Mouse (Mus musculus) heart, embryonic 16.5 days (tissue): ENCODE measurements at regions not wholly inside any gene's neighbourhood (a gene's known extent, or its start where the extent isn't known, plus 50 kb on each side); places are given as distances from the start of the nearest gene placed in this dataset.
A peak's percentile ranks its signal among the peaks of the same experiment; 100 is the strongest.

ENCODE experiments used
- ATAC-seq: fragments of 200-750 bp; cut with Nextera tagmentation; replicated peaks from 2 replicates; pipeline ENCODE4 v1.8.0; 2017; ENCODE audit warnings: moderate number of reproducible peaks; ENCODE audit not compliant: insufficient read depth, low FRiP score; ENCODE audit errors: extremely low read depth
- H3K27ac ChIP-seq: fragments of 300-500 bp; sonication (generic); 2 replicates; pipeline ENCODE4 v1.5.1; 2014; ENCODE audit warnings: mild to moderate bottlenecking, low read length, control low read depth, moderate library complexity
- H3K27me3 ChIP-seq: fragments of 300-500 bp; sonication (generic); 2 replicates; pipeline ENCODE4 v1.6.1; 2014; ENCODE audit warnings: low read length, mixed read lengths; ENCODE audit not compliant: control insufficient read depth, insufficient read depth
- H3K36me3 ChIP-seq: fragments of 300-500 bp; sonication (generic); 2 replicates; pipeline ENCODE4 v1.6.1; 2014; ENCODE audit not compliant: control insufficient read depth, insufficient read depth
- H3K4me1 ChIP-seq: fragments of 300-500 bp; sonication (generic); 2 replicates; pipeline ENCODE4 v1.6.1; 2014; ENCODE audit warnings: low read length, mixed read lengths; ENCODE audit not compliant: control insufficient read depth, insufficient read depth
- H3K4me2 ChIP-seq: fragments of 300-500 bp; sonication (generic); 2 replicates; pipeline ENCODE4 v1.6.1; 2014; ENCODE audit warnings: low read depth, mild to moderate bottlenecking, control low read depth, low read length
- H3K4me3 ChIP-seq: fragments of 300-500 bp; sonication (generic); 2 replicates; pipeline ENCODE4 v1.5.1; 2014; ENCODE audit warnings: mild to moderate bottlenecking, control low read depth, low read length
- H3K9ac ChIP-seq: fragments of 300-500 bp; sonication (generic); 2 replicates; pipeline ENCODE4 v1.6.1; 2014; ENCODE audit warnings: low read length, control low read depth
- H3K9me3 ChIP-seq: fragments of 300-500 bp; sonication (generic); replicated peaks from 2 replicates; pipeline ENCODE4 v1.6.1; 2016; ENCODE audit warnings: low read length; ENCODE audit not compliant: control insufficient read depth
- WGBS: fragments of 180-500 bp; shearing (Covaris S2); extraction: QIAGEN DNeasy Blood & Tissue Kit; methylation state at CpG from one replicate; pipeline ENCODE4 v1.1.7; 2014; 5-methylcytosine and 5-hydroxymethylcytosine counted together

DNA sequence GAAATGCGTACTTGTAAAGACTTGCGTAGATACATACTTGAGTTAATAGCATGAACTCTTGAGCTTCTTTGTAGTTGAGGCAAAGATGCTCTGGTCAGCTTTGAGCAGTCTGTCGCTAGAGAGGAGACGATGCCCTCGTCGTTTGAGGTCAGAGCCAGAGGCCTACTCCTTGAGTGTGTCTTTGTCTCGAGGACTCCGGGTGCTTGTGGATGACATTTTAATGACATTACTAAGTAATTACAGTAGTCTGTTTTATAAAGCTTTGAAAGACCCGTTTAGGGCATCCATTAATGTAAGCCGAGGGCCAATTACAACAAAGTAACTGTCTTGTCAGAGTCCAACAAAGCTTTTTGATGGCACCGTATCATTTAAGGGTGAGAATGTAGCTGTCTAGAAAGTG is 78.2 kb upstream of the Dkk2 start:
- Histone ChIP-seq H3K27ac (no peak overlapping the region), H3K27me3 (no peaks in the 10 kb centered on the region), H3K9me3 (no peaks in the 10 kb centered on the region), H3K4me2 (no peak overlapping the region), H3K4me3 (no peak overlapping the region), H3K4me1 (no peaks in the 10 kb centered on the region), H3K36me3 (no peaks in the 10 kb centered on the region), H3K9ac (no peak overlapping the region)
- ATAC-seq: no peak
- WGBS: 79% methylated on average over 11 of the region's 11 CpGs

DNA sequence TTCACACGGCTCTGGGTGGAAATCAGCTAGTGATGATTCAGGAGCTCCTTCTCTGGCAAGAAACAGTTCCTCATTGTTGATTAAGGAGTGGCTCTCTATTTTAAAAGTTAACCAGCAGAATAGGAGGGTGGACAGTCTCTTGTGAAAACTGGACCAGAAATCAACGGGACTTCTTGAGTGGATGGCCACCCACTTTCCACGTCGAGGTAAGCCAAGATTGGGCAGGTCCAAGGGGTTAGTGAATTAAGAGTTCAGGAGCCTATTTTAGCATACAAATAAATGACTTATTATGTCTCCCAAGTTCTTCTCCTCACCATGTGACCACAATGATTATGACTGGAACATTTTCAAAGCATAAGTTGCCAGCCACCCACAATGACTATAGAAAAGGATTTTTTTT is 77.7 kb upstream of the Dkk2 start:
- WGBS: 73% methylated on average over 4 of the region's 4 CpGs
- H3K9me3 ChIP-seq: no peaks in the 10 kb centered on the region

DNA sequence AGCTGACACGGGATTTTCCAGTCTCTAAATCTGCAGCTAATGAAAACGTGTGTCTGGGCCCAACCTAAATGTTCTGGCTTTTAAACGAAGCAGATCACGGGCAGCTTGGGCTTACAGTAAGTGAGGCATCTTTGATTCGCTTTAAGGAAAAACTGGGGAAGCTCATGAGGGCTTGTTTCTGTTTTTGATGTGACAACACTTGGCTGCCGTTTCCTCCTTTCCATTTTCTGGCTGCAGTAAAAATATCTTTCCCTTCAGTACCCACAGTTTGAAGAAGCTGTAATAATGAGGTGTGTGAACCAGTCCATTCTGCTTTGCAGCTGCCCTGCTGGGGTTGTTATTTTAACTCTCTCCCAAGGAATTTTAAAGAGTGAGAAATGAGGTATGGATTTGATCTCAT is 69.9 kb upstream of the Dkk2 start:
- WGBS: 40% methylated on average over 6 of the region's 6 CpGs
- Histone ChIP-seq H3K4me2 (no peak overlapping the region), H3K4me3 (no peak overlapping the region), H3K9ac (no peak overlapping the region), H3K9me3 (no peaks in the 10 kb centered on the region), H3K27ac (no peak overlapping the region), H3K27me3 (no peaks in the 10 kb centered on the region), H3K36me3 (no peaks in the 10 kb centered on the region), H3K4me1 (peaks cover 5% of the 10 kb centered on the region; the same call in 1 of the 2 replicates)
- ATAC-seq: no peak

More for the DNA sequence above, 77.7 kb upstream of the Dkk2 start:
- no peak overlapping the region for H3K27ac ChIP-seq
- H3K36me3 ChIP-seq: no peaks in the 10 kb centered on the region
- no peaks in the 10 kb centered on the region for H3K27me3 ChIP-seq
- H3K9ac ChIP-seq: no peak overlapping the region
- H3K4me3 ChIP-seq: no peak overlapping the region
- no peak for ATAC-seq
- H3K4me2 ChIP-seq: no peak overlapping the region
- H3K4me1 ChIP-seq: no peaks in the 10 kb centered on the region

DNA sequence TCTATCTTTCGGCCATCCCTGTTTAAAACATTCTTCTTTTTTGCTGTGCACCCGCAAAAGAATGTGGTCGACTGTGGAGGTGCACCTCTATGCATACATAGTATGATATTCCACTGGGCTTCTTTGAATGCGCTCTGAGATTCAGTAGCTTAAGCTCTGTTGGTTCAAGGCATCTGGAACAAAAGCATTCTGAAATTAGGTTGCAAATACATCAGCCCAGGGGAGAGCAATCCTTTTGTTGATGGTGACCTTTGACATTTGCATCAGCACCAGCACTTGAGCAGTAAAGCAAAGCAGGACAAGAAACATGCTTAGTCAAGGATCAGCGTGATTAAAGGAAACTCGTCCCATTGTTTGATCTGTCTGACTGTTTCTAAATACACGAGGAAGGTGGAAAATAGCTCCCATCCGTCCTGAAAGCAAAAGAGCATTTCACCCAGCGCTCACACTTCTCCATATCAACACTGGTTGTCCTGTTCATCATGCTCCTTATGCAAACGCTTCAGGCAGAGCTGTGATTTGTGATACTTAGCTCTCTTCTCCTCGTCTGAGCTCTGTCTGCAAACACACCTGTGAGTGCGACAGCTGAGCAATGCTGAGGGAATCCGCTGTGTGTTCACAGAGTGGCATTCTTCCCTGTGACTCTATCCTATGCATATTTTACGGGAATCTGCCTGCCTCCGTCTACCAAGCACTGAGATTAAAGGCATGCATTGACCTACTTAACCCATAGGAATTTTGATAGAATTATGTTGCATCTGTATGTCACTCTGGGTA is 67.4 kb upstream of the Dkk2 start:
- no peaks in the 10 kb centered on the region for H3K9me3 ChIP-seq
- H3K36me3 ChIP-seq: no peaks in the 10 kb centered on the region
- no peak for ATAC-seq
- no peaks in the 10 kb centered on the region for H3K27me3 ChIP-seq
- H3K4me2 ChIP-seq: no peak overlapping the region
- H3K27ac ChIP-seq: no peak overlapping the region
- no peak overlapping the region for H3K9ac ChIP-seq
- H3K4me3 ChIP-seq: no peak overlapping the region
- WGBS: 47% methylated on average over 15 of the region's 15 CpGs
- H3K4me1 ChIP-seq: peaks cover 15% of the 10 kb centered on the region

DNA sequence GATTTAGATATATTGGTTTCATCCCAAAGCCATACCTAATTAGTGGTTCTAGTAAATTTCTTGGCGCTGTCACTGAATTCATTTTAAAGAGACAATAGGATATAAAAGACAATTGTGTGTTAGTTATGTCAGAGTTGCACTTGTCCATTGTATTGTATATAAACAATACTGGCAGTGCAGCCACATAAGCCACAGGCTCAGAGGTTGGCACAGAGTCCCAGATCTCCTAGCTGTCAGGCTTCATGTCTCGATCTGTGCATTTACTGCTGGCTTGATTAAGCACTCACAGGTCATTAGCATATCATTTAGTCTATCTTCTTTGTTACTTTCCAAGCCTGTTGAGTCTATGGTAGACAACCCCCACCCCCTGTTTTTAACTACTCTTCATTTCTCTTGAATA is 66.6 kb upstream of the Dkk2 start:
- Histone ChIP-seq H3K4me1 (peaks cover 23% of the 10 kb centered on the region), H3K27me3 (no peaks in the 10 kb centered on the region), H3K9me3 (no peaks in the 10 kb centered on the region), H3K4me2 (no peak overlapping the region), H3K36me3 (no peaks in the 10 kb centered on the region), H3K27ac (no peak overlapping the region), H3K9ac (no peak overlapping the region), H3K4me3 (no peak overlapping the region)
- 77% methylated on average over 2 of the region's 2 CpGs for WGBS
- ATAC-seq: no peak

DNA sequence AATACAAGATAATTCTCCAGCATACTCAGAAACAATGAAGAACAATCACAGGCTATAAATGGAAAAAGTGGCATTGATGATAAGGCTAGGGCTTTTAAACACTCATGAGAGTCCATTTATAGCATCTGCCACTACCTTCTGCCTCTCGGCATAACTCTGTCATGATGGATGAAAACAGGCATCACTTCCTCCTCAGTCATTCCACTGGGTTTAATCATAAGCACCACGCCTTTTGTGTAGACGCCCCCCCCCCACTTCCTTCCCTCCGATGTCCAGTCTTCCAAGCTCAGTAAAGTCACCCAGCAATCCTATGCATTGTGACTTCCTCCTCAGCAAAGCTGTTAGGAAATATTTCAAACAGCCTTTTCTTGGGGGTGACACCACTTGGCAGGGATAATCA is 63.1 kb upstream of the Dkk2 start:
- H3K4me1 ChIP-seq: peaks cover 18% of the 10 kb centered on the region
- H3K4me2 ChIP-seq: peak overlapping the region; percentile 21
- no peaks in the 10 kb centered on the region for H3K9me3 ChIP-seq
- no peaks in the 10 kb centered on the region for H3K27me3 ChIP-seq
- ATAC-seq: peak; percentile 60
- 28% methylated on average over 4 of the region's 4 CpGs for WGBS
- no peaks in the 10 kb centered on the region for H3K36me3 ChIP-seq
- H3K4me3 ChIP-seq: no peak overlapping the region
- no peak overlapping the region for H3K9ac ChIP-seq
- H3K27ac ChIP-seq: peak overlapping the region; percentile 29; the same call in 1 of the 2 replicates

DNA sequence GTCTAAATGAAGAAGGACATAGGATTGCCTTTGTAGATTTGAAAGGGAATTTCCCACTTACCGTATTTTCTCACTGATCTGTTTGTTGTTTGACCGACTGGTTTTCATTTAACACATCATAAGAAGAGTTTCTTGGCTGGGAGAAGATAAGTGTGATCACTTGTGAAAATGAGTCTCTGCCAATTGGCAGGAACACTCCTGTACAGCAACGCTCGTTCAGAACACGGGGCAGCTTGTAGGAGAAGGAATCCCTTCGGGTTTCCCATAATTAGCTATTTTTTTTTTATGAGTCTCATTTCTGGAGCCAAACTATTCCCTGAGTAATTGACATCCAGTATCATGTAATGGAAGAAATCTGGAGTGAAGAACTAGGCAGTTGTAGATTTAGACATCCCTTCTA is 61.8 kb upstream of the Dkk2 start:
- WGBS: 52% methylated on average over 6 of the region's 6 CpGs
- no peaks in the 10 kb centered on the region for H3K9me3 ChIP-seq
- no peak overlapping the region for H3K4me3 ChIP-seq
- no peaks in the 10 kb centered on the region for H3K27me3 ChIP-seq
- H3K4me2 ChIP-seq: no peak overlapping the region
- no peak overlapping the region for H3K9ac ChIP-seq
- no peak overlapping the region for H3K27ac ChIP-seq
- H3K36me3 ChIP-seq: no peaks in the 10 kb centered on the region
- H3K4me1 ChIP-seq: peaks cover 18% of the 10 kb centered on the region
- ATAC-seq: no peak

DNA sequence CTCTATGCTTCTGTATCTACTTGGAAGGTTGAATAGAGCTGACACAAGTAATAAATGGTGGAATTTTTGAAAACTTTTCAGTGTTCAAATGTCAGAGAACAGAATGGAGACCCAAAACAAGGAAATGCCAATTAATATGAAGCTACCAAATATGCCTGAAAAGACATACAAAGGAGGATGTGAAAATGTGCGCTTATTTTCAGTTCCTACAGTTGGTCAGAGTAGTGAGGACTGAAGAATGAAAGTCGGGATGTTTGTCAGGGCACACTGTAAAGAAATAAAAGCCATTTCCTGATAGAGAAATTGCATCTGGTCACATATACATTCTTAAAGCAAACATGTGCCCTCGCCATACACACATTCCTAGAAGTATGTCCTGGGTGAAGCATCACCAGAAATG is 56.0 kb upstream of the Dkk2 start:
- Histone ChIP-seq H3K27me3 (no peaks in the 10 kb centered on the region), H3K4me1 (no peaks in the 10 kb centered on the region), H3K9ac (no peak overlapping the region), H3K4me2 (no peak overlapping the region), H3K4me3 (no peak overlapping the region), H3K36me3 (no peaks in the 10 kb centered on the region), H3K9me3 (no peaks in the 10 kb centered on the region), H3K27ac (no peak overlapping the region)
- WGBS: 81% methylated on average over 3 of the region's 3 CpGs
- ATAC-seq: no peak

DNA sequence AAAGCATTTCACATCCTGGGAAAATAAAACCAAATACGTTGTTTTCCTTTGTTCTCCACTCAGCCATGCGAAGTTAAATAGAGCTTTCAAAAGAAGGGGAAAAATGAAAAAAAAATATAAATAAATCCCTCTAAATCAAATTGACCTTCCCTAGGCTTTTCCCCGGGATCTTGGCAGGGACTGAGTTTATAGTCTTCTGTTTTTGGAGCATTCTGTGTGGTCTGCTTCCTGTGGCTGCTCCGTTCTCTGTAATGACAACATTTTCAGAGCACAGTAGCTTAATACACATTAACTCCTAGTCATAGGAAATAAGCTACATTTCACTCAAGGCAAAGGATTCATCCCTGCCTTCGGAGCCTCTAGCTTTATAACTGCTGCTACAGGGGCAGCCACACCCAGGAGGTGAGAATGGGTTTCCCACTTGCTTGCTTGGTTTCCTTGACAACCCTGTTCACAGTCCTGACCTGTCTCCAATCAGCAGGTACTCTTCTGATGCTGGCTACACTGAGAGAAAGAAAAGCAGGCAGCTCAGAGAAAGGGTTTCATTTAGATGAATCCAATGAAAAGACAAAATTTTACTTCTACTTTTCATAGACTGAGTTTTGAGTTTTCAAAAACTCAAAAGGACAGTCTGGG is 51.9 kb upstream of the Dkk2 start:
- ATAC-seq: no peak
- whole genome bisulfite sequencing: 52% methylated on average over 5 of the region's 5 CpGs
- Histone ChIP-seq H3K4me3 (no peak overlapping the region), H3K4me1 (peaks cover 3% of the 10 kb centered on the region; the same call in 1 of the 2 replicates), H3K9ac (no peak overlapping the region), H3K36me3 (no peaks in the 10 kb centered on the region), H3K9me3 (no peaks in the 10 kb centered on the region), H3K27me3 (no peaks in the 10 kb centered on the region), H3K4me2 (no peak overlapping the region), H3K27ac (no peak overlapping the region)
